Mouse (Mus musculus) left cerebral cortex, postnatal 14 days (tissue): ENCODE results near the gene Prkaa1. TPM values are rescaled to one million over a fixed set of nuclear protein-coding genes. Genes with fewer than 3 reads are reported as not detected.

Experiments used
- DNase-seq, 2 experiments: peaks; one replicate each; pipeline ENCODE4 v3.0.0; 2021 to 2022; ENCODE audit warnings: low spot score in 2 of 2, mixed read lengths in 1 of 2
- intact Hi-C: fragments of 180-260 bp; cut with DNase I; formaldehyde crosslinking; loops from one replicate; pipeline ENCODE4 v1.15.1; 2025
- long read RNA-seq, 2 experiments: library from polyadenylated mRNA; stranded (forward); transcript quantifications; one replicate each; pipeline ENCODE4 v2.0.0; 2021
- total RNA-seq, 2 experiments: library from RNA; stranded (reverse); gene quantifications; 2 replicates each; pipeline ENCODE4 v1.2.3; 2021

Prkaa1 gene
- 10 to 100 TPM; 15.8 to 17.5 TPM for total RNA-seq
- long read RNA-seq, experiment 1, full-length matches to known transcripts: 2 of 3 reads
- long read RNA-seq, experiment 1, partial matches to known transcripts: 0 of 3 reads
- long read RNA-seq, experiment 1, other reads (novel, unspliced or antisense): 1 of 3 reads
- long read RNA-seq, experiment 2, full-length matches to known transcripts: 6 of 8 reads
- long read RNA-seq, experiment 2, partial matches to known transcripts: 1 of 8 reads
- long read RNA-seq, experiment 2, other reads (novel, unspliced or antisense): 1 of 8 reads

DNA sequence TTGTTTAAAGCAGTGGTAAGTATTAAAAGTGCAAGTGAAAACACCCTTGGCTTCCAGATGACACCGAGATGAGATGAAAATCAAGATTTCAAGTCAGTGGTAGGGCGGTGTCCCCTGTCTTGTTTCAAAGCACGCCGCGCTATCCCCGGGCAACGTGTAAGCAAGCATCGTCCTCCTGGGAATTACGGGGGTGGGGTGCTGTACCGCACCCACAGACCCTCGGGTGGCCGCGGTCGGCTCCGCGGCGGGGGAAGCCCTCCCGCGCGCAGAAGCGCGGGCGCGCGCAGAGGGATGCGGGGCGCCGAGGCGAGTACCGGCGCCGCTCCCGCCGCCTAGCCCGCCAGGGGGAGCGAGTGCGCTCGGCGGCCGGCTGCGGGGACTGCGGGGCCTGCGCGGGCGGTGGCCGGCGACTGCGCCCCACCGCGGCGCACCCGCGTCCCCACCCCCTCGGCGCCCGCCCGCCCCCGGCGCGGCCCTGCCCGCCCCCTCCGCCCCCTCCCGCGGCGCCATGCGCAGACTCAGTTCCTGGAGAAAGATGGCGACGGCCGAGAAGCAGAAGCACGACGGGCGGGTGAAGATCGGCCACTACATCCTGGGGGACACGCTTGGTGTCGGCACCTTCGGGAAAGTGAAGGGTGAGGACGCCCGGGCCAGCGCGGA, at the start of gene Prkaa1:
Gene Prkaa1 (plus strand): TSS at position 501 of the 660 bp plus-strand sequence.
- intact Hi-C loops: no loop called here
- peak; percentile 53 to 70 for DNase-seq

- intact Hi-C loops: no loop called here
- no peak for DNase-seq
These were observed 47.9 kb upstream of the Prkaa1 start for GRCm38 (mm10) chr15:5095534-5096301.

DNA sequence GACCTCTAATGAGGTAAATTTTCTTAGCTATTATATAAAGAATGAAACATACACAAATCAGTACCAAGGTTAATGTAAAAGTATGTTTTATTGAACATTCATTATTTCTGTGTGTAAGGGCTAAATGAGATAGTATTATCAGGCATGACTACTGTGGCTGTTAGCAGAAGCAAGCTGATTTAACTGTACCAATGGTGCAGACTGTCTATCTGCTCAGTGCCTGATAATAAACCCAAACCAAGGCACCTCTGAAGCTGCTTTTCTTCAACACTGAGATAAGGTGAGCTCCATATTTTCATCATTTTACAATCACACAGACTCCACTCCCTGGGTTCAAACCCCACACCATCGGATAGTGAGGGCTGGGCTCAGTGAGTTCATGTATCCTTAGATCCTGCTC, 46.3 kb upstream of the Prkaa1 start:
- intact Hi-C loops: no loop called here
- no peak for DNase-seq

- intact Hi-C loops: loop anchor here (10.0 kb wide), 1 partner anchor 1808 kb away; no protein-coding TSS in a partner anchor
These were observed 41.3 kb upstream of the Prkaa1 start for GRCm38 (mm10) chr15:5102312-5102711.

DNA sequence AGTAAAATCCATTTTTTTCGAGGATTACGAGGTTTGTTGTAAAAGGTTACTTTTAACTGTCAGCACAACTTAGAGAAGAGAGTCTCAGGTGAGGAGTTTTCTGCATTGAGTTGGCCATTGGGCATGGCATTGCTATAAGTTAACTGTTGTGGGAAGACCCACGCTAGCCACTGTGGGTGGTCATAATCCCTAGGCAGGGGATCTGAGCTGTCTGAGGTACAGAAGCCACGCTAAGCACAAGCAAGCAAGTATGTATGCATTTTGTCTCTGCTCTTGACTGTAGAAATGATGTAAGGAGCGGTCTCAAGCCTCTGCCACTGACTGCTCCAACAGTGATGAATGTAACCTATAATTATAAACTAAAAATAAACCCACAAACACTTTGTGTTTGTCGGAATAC, 37.8 kb upstream of the Prkaa1 start:
- intact Hi-C loops: loop anchor here (2.0 to 10.0 kb wide), 2 partner anchors 1049 to 1811 kb away; no protein-coding TSS in a partner anchor
- DNase-seq: no peak

More at GRCm38 (mm10) chr15:5102312-5102711, 41.3 kb upstream of the Prkaa1 start:
- no peak for DNase-seq

DNA sequence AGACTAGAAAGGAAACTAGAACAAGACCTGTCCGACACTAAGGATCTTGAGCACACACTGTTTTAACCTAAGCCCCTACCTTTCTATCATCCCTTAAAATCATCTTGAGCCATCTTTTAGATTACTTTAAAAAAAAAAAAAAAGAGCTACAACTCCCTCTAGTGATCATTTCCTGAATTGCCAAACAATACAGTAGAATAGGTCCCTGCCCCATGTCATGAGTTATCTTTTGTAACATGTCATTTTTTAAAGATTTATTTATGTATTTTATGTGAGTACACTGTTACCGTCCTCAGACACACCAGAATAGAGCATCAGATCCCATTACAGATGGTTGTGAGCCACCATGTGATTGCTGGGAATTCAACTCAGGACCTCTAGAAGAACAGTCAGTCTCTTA, 37.4 kb upstream of the Prkaa1 start:
- intact Hi-C loops: loop anchor here (2.0 to 10.0 kb wide), 2 partner anchors 1049 to 1811 kb away; no protein-coding TSS in a partner anchor
- peak in 1 of 2 experiments; percentile 34 for DNase-seq

DNA sequence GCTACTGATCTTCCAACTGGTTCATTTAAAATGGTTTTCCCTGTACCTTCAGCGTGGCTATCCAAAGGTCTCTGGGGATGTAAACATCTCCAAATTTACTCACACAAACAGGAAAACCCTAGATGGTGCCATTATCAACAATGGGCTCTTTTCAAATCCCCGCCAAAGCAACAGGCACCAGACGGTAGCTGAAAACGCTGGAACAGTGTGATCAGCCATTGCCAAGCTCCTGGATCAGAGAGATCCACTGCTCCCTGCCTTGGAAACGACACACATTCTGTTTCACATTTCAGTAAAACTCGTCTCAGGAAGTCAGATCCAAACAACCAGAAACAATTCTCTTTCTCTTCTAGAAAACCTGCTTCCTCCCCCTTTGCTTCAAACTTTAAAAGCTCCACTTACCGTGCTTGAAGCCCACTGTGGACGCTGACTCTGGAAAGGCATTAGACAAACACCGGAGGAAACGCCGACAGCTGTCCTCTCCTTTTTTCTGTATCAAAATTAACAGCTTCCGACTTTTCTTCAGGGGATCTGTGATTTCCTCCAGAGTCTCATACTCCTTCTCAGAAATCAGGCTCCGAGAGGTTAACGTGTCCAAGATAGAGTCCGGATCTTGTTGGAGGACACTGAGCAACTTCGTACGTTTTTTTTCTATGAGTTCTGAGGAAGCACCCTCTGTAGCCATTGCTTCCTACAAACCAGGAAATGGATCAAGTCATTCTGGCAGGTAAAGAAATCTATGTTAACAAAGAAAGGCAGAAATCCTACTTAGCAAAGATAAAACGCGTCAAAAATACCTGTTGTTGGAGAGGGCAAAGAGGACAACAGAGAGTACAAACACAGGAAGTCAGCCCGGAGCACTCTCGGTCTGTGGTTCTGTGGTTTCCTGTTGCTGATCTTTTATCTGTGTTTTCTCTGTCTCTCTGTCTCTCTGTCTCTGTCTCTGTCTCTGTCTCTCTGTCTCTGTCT, 35.7 kb upstream of the Prkaa1 start, which contains the start of gene Card6:
Gene Card6 (minus strand): TSS at position 854 of the 969 bp plus-strand sequence.
- intact Hi-C loops: loop anchor here (2.0 to 10.0 kb wide), 2 partner anchors 1051 to 1813 kb away; no protein-coding TSS in a partner anchor
- DNase-seq: no peak

GRCm38 (mm10) chr15:5108655-5109040, 35.0 kb upstream of the Prkaa1 start:
- no peak for DNase-seq
- intact Hi-C loops: loop anchor here (10.0 kb wide), 1 partner anchor 1814 kb away; no protein-coding TSS in a partner anchor

- intact Hi-C loops: no loop called here
These were observed 31.0 kb upstream of the Prkaa1 start for GRCm38 (mm10) chr15:5112651-5113050.

DNA sequence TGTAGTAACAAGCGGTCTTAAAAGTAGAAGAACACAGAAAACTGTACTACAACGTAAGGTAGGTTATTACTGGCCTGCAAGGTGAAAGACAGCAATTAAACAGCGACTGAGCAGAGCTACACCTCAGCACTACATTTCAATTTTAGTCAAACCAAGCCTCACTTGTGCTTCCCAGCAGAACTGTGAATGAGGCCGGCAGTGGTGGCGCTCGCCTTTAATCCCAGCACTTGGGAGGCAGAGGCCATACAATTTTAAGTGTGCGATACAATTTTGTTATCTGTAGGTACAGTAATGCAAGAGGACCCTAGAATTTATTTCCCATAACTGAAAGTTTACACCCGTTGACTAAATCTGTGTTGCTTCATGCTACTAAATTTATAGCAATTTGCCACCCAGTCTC, 28.5 kb upstream of the Prkaa1 start:
- intact Hi-C loops: no loop called here
- DNase-seq: no peak

More at GRCm38 (mm10) chr15:5112651-5113050, 31.0 kb upstream of the Prkaa1 start:
- DNase-seq: no peak

- intact Hi-C loops: no loop called here
- peak; percentile 99 for DNase-seq
These were observed 27.2 kb upstream of the Prkaa1 start, which contains the start of gene Rpl37 for GRCm38 (mm10) chr15:5116270-5117030. TSS of gene Rpl37 (plus strand) at chr15:5116645.

GRCm38 (mm10) chr15:5117031-5117601, 26.5 kb upstream of the Prkaa1 start:
- DNase-seq: no peak
- intact Hi-C loops: no loop called here

- intact Hi-C loops: no loop called here
- DNase-seq: no peak
These were observed 25.0 kb upstream of the Prkaa1 start for GRCm38 (mm10) chr15:5118626-5119025.

DNA sequence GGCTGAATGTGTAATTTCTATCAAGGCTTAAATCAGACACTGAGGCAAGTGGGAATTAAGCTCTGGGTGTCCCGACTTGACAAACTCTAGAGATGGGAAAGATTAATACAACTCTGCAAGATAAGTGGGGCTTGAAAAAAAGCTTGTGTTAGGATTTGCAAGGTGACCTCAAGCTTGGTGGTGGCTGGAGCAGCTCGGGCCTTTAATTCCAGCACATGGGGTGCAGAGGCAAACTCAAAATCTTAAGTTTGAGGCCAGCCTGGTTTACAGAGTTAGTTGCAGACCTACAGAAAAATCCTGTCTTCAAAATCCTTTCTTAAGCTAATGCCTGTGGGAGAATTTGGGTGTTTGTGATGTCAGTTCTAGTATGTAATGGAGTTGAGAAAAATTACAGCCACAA, 24.5 kb upstream of the Prkaa1 start:
- intact Hi-C loops: no loop called here

GRCm38 (mm10) chr15:5119707-5120106, 24.0 kb upstream of the Prkaa1 start:
- DNase-seq: peak in 1 of 2 experiments; percentile 15

More for the DNA sequence above, 24.5 kb upstream of the Prkaa1 start:
- DNase-seq: no peak

DNA sequence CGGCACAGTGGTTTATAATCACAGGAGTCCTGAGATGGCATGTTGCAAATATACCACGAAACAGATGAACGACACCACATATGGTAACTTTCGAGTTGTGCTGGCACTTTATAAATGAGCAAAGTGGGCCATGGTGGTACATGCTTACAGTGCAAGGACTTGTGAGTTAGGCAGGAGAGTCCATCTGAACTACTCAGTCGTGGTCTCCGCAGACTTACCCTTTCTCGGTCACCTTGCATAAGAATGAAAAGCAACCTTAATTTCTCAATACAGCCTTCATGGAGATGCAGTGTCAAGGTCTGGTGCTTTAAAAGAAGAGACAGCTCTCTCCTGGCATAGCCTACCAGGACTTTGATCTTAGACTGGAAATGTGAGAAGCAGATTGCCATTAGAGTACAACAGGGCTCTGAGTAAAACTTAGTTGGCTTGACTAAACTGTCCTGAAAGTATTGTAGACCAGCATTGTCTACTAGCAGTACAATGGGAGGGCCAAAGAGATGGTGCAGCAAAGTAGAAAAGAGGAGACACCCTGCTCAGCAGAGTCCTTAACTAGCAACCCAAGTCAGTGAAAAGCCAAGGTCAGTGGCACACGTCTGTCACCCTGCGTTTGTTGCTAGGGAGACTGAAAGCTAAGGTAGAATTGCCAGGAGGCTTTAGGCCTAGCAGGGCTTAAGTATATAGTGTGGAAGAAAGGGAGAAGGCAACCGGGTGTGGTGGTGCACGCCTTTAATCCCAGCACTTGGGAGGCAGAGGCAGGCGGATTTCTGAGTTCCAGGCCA, 21.9 kb upstream of the Prkaa1 start:
- intact Hi-C loops: no loop called here
- DNase-seq: no peak

More at GRCm38 (mm10) chr15:5119707-5120106, 24.0 kb upstream of the Prkaa1 start:
- intact Hi-C loops: no loop called here

GRCm38 (mm10) chr15:5126456-5126855, 17.2 kb upstream of the Prkaa1 start:
- DNase-seq: no peak
- intact Hi-C loops: no loop called here
